Mouse (Mus musculus) right cerebral cortex, adult 2 months (tissue): ENCODE measurements around the gene Prr11.

Source experiments
- DNase-seq, 2 experiments: peaks; one replicate each; pipeline ENCODE4 v3.0.0; 2021 to 2022; ENCODE audit warnings: low spot score in 2 of 2

The Prr11 gene

GRCm38 (mm10) chr11:87046968-87047367, 61.5 kb downstream of the Prr11 start:
- DNase-seq, result no peak

- DNase-seq, result no peak
Observed at GRCm38 (mm10) chr11:87043052-87043451, 65.5 kb downstream of the Prr11 start.

GRCm38 (mm10) chr11:87039307-87039963, 69.1 kb downstream of the Prr11 start:
- no peak for DNase-seq
